Mouse (Mus musculus): ENCODE results near the gene Polr3f.

- TF ChIP-seq CTCF (IDR thresholded peaks at IDR 0.05; ENCODE audit: control insufficient read depth, insufficient read depth, low read length): no peak
- no peak for TF ChIP-seq POLR2A (IDR thresholded peaks at IDR 0.05; ENCODE audit: borderline replicate concordance, control insufficient read depth, low read depth, low read length)
Observed at GRCm38 (mm10) chr2:144514619-144515018, 12.9 kb upstream of the Polr3f start.

Data from bone marrow, adult 2 months (tissue).